Mouse (Mus musculus) 416B (cell line): ENCODE data around the gene Cfap161.

Experiments
- DNase-seq: peaks from one replicate; pipeline ENCODE4 v3.0.0; 2011; ENCODE audit warnings: low read depth

Gene Cfap161

DNA sequence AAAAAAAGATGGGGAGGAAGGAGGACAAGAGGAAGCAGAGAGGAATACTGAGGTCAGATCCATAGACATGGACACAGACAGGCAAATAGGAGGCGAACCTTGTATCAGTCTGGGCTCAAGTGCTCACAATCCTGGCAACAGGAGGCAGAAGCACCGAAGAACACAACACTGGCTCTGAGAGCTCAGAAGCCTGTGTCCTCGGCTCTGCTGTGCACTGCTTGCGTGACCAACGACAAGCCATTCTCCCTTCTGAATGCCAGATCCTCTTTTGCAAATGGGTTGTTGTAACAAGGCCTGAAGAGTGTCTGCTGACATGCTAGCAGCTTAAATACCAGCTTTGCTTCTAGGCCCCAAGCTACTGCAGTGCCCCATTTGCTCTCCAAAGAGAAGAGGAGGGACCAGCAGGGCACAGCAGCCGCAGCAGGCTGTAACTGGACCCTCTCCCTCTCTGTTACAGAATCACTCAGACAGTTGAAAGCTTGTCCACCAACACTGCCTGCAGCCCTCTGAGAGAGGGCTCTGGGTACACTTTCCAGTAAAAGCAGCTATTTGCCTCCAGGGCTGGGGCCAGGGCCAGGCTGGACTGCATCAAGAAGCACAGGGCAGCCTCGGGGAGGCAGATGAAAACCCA is 54.9 kb downstream of the Cfap161 start:
- DNase-seq, result no peak

DNA sequence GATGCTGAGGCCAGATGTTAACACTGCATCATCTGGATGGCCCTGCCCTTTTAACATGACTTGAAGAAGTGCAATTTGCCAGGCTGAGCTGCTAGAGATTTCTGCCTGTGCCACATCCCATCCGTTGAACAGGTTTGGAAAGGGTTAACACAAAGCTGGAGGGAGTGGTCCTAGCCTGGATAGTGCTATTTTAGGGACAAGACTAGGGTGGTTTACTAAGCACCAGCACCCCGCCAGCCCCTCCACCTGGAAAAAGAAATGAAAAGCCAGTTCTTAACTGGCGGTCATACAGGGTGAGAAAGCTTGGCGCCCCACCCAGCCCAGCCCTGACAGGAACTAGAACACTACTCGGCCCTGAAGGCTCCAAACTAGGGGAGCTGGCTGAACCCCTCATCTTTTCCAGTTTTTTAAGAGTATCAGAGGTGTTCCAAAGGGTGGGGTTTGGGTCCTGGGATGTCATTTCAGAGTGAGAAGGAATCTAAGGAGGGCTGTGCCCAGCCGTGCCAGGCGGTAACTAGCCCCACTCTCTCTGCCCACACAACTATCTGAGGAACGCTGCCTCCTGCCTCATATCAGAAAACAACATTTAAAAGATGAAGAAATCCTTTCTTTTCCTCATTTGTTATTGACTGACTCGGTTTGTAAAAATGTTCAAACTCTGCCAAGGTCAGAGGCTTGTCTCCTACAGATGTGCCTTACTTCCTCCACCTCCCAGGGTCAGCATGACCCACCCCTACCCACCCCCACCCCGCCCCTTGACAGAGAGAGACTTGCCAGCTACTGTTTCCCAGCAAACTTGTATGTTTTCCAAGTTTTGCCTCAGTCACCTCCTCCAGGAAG is 55.8 kb downstream of the Cfap161 start:
- DNase-seq, result no peak

DNA sequence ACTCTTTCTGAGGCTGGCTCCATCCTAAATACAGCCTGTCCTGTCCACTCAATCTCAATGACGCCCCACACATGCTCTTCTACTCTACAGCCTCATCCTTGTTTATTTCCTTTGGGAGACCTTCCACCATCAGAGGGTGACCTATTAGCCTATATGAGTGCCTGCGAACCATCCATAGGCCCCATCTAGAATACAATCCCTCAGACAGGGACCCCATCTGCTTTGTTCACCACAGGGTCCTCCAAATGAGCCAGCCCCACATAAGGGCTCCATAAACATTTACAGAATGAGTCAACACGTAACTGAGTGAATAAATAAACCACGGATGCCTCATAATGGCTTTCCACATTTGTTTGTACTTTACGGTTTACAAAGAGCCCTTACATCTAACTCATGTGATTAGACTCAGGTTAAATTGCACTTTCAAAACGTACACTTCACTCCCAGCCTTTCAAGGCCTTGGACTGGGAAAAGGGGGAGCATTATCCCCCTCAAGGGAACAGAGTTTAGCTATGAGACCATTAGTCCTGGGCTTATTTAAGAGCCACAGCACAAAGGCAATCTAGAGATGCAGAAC is 56.7 kb downstream of the Cfap161 start:
- DNase-seq, result no peak

DNA sequence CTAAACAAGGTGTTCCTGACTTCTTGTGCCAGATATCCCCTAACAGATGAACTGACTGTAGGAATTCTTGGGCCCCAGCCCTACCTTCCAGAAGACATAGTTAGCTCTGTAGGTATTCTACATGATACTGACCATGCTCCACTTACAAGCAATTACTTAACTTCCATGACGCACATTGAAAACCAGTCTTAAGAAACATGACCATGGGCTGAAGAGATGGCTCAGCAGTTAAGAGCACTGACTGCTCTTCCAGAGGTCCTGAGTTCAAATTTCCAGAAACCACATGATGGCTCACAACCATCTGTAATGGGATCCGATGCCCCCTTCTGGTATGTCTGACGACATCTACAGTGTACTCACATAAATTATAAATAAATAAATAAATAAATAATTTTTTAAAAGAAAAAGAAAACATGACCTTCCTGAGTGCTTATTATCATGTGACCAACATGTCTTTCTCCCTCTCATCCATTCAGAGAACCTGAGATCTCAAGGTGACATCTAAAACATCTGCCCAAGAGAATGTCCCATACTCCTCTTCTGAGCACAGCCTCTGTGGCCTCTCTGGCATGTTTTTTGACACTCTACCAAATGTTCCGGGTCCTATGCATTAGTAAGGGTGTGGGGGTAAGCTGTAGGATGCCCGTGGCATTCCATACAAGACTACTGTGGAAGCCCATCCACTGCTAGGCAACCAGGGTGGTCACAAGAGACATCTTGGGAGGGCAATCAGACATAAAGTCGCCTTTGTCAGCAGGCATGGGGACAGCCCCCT is 58.2 kb downstream of the Cfap161 start:
- DNase-seq, result no peak

DNA sequence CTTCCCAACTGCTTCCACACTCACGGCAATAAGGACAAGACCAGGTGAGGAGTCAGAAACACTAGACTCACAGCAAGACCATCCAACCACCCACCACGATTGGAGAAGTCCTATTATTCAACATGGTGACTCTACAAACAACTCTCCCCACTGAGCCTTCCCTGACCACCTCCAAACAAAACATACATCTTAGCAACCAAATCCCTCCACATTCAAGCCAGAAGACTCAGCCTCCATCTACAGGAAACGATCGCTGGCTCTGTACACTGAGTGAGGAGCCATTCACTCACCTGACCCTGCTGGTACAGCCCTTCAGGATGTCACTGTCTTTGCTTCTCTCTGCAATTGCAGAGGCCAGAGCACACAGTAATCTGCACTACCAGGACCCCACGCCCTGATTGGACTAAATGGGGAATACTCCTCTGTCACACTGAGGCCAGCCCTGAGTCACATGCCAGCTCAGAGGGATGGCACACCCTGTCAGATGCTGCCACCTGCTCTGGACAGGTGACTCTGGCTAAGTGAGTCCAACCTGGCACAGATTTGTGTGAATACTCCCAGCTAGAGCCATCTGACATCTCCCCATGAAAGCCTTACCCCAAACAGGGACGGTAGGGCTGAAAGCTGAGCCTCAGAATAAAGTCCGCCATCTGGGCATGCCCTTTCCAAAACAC is 59.4 kb downstream of the Cfap161 start:
- DNase-seq, result no peak

DNA sequence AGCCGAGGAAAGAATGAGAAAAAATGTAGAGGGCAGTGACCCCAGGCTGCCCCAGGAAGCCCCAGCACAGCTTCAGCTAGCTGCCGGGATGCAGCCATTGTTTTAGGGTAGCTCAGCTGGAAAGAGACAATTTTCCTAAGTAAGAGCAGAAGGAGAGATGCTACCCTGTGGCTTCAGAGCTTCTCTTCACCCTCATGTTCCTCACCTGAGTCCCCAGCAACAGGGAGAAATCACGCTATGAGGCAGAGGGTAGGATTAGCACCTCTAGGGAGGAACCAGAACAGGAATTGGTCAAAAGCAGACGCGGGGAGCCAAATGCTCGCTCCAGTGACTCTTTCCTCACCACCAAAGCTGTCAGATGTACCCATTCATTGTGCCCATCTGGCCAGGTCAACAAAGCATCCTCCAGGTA is 60.0 kb downstream of the Cfap161 start:
- no peak for DNase-seq

DNA sequence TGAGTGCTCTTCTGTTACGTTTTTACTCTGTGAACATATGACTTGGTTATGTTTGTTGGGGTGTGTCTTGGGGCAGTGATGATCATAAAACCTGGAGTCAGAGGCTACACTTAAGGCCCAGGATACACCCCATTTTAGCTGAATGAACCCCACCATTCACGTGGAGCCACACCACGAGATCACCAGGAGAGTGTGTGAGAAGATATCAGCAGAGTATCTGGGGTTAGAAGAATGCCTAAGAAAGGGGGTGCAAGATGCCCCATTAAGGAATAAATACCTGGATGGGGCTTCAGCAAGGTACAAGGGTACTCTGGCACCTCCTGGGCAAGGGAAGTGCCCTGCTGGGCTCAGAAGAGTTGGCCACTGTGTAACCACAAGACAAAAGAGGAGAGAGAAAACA is 60.4 kb downstream of the Cfap161 start:
- no peak for DNase-seq

DNA sequence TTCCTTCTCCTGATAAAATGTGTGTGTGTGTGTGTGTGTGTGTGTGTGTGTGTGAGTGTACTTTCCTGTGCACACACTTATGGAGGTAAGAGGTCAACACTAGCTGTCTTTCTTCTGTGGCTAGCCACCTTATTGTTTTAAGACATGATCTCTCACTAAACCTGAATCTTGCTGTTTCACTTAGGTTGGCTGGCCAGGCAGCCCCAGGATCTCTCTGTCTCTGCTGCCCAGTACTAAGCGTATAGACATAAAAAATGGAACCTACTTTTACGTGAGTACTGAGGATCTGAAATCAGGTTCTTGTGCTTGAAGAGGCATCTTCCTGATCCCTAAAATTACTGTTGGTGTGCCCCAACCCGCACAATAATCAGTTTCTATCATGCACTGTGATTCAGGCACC is 61.9 kb downstream of the Cfap161 start:
- no peak for DNase-seq

DNA sequence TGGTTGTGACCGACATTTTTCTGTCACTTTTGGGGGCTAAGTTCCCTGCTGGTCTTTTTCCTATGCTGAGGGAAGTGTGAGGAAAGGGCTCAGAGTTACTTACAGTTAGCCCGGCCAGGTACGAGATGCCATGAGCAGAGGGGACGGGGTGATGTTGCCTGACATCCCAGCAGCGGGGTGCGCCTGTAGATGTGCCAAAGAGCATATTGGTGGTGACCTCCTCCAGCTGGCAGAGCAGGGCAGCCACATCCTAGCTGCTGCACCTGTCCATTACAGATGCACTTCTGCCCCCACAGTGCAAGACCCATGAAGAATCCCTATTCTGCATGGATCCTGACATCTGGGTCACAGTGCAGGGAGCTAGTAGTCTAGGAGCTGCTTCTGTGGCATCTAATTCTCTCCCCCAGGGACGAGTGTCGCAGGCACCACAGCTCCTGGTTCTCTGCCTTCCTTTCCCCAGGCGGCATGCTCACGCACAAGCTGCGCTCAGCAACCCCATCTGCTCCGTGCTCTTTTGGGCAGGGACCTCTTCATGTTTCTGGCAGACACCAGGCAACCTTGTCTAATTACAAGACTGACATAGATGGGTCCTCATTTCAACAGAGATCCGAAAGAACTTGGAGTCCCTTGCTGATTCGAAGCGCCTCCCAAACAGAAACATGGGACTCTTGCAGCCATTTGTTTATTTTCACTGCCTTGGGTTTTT is 62.6 kb downstream of the Cfap161 start:
- DNase-seq, result no peak

DNA sequence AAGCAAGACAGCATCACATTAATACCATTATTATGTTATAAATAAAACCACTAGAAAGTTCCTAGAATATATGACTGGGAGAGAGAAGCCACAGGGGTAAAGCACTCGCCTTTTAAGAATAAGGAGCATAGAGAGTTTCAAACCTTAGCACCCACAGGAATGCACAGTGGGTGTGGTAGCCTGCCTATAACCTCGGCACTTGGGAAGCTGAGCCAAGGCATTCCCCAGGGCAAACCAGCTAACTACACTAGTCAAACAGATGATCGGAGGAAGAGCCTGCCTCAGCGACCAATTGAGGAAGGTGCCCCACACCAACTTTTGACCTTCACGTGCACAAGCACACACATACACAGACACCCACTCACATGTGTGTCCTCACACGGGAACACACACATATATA is 63.4 kb downstream of the Cfap161 start:
- no peak for DNase-seq

DNA sequence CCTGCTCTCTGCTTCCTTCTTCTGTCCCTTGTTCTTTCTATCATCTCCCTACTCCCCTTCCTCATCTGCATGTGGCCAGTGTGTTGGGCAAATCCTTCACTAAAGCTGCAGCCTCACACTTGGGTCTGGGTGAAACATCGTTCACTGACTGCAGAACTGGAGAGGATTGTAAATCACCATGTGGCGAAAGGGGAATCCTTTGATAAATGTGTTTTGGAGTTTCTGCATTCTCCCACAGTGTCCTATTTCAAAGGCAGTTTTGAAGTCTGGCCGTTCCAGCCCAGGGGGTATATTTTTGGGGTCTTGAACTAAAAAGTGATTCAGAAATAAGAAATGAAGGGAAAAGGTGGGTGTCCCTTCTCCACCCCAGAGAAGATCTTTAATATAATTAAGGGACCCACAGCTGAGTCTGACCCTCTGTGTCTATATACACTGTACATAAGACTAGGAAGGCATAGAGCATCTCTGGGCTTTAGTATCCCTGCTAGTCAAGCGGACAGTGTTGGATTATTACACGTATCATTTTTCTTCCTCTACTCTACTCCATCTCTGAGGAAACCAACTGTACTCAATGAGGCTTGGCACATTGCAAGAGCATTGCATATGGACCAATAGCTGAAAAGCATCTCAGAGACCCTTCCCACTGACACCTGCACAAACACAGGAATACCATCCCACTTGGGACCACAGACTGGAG is 67.6 kb downstream of the Cfap161 start:
- no peak for DNase-seq

DNA sequence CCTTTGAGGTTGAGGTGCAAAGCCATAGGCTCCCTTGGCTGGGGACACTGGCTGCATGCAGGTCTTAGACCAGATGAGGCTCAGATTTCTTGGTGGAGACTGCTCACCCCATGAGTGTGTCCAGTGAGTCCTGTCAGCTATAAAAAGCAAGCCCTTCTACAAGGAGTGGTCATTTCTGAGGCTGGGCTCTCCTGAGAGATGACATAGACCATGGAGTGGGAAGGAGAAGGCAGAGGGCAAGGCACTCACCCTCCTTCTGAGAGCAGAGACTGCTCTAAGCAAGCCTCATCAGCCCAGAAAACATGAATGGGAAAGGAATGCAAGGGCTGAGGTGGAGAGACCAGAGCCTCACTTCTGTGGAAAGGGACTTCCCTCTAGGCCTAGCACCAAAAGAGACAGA is 68.9 kb downstream of the Cfap161 start:
- DNase-seq, result no peak

DNA sequence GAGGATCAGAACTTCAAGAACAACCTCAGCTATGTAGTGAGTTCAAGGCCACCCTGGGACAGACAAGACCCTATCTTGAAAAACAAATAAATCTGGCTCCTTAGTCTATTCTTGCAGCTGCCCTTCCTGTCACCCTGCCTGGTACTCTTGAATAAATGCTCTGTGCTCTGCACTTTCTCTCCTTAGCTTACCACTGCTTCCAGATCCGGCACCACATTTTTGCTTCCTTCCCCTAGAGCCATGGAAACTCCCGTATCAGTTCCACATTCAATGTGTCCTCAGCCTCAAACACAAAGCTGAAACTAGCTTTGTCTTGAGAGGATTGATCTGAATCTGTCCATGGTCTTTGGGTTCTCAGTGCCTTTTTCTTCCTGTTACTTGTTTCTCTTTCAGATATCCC is 70.1 kb downstream of the Cfap161 start:
- DNase-seq, result no peak
